Mouse (Mus musculus) embryonic facial prominence, embryonic 14.5 days (tissue): ENCODE measurements around the gene Chmp4b. TPM values are rescaled to one million over a fixed set of nuclear protein-coding genes. Genes with fewer than 3 reads are reported as not detected.

ENCODE experiments used
- ATAC-seq: fragments of 200-750 bp; cut with Nextera tagmentation; 2 replicates; pipeline ENCODE4 v1.8.0; 2017; ENCODE audit warnings: low read depth, moderate number of reproducible peaks, moderate TSS enrichment
- DNase-seq: peaks from one replicate; pipeline ENCODE4 v3.0.0-alpha.2; 2015; ENCODE audit warnings: low spot score
- H3K27ac ChIP-seq: fragments of 300-500 bp; sonication (generic); replicated peaks from 2 replicates; pipeline ENCODE4 v1.5.1; 2014; ENCODE audit warnings: low read depth, mild to moderate bottlenecking, low read length, moderate library complexity
- H3K27me3 ChIP-seq: fragments of 300-500 bp; sonication (generic); replicated peaks from 2 replicates; pipeline ENCODE4 v1.6.1; 2014; ENCODE audit warnings: low read length; ENCODE audit not compliant: control insufficient read depth, insufficient read depth
- H3K36me3 ChIP-seq: fragments of 300-500 bp; sonication (generic); 2 replicates; pipeline ENCODE4 v1.6.1; 2014; ENCODE audit warnings: low read length, mixed read lengths; ENCODE audit not compliant: control insufficient read depth, insufficient read depth
- H3K4me1 ChIP-seq: fragments of 300-500 bp; sonication (generic); 2 replicates; pipeline ENCODE4 v1.6.1; 2014; ENCODE audit warnings: antibody characterized with exemption, low read length; ENCODE audit not compliant: control insufficient read depth, insufficient read depth
- H3K4me2 ChIP-seq: fragments of 300-500 bp; sonication (generic); 2 replicates; pipeline ENCODE4 v1.6.1; 2014; ENCODE audit warnings: low read depth, mild to moderate bottlenecking, low read length, moderate library complexity, mixed read lengths
- H3K4me3 ChIP-seq: fragments of 300-500 bp; sonication (generic); 2 replicates; pipeline ENCODE4 v1.5.1; 2014; ENCODE audit warnings: low read depth, mild to moderate bottlenecking, low read length
- H3K9ac ChIP-seq: fragments of 300-500 bp; sonication (generic); 2 replicates; pipeline ENCODE4 v1.6.1; 2014; ENCODE audit warnings: low read depth, mild to moderate bottlenecking, low read length, moderate library complexity, mixed read lengths
- H3K9me3 ChIP-seq: fragments of 300-500 bp; sonication (generic); 2 replicates; pipeline ENCODE4 v1.6.1; 2016; ENCODE audit warnings: low read length; ENCODE audit not compliant: control insufficient read depth
- WGBS: fragments of 180-500 bp; shearing (Covaris S2); extraction: QIAGEN DNeasy Blood & Tissue Kit; methylation state at CpG from one replicate; pipeline ENCODE4 v1.1.7; 2014; 5-methylcytosine and 5-hydroxymethylcytosine counted together
- polyA plus RNA-seq: library from polyadenylated mRNA; unstranded; fragments of >200 nt; fragmentation: Nextera tagmentation; extraction: Ambion mirVana; gene quantifications from 2 replicates; pipeline ENCODE4 v1.2.1, GENCODE M21; 2014

Chmp4b gene
- polyA plus RNA-seq, 1 experiment from 2014 or later: 21.9 TPM

GRCm38 (mm10) chr2:154614841-154615576 lies 36.5 kb upstream of the Chmp4b start:
- Histone ChIP-seq H3K4me1 (no peaks in the 10 kb centered on the region), H3K27ac (no peak overlapping the region), H3K27me3 (no peaks in the 10 kb centered on the region), H3K36me3 (no peaks in the 10 kb centered on the region), H3K4me2 (peak overlapping the region; percentile 11; the same call in 1 of the 2 replicates), H3K9ac (no peak overlapping the region), H3K4me3 (no peak overlapping the region), H3K9me3 (no peaks in the 10 kb centered on the region)
- ATAC-seq: no peak
- 71% methylated on average over 19 of the region's 19 CpGs for WGBS
- DNase-seq: no peak

GRCm38 (mm10) chr2:154615674-154616073 lies 35.8 kb upstream of the Chmp4b start:
- 90% methylated on average over 5 of the region's 5 CpGs for WGBS
- Histone ChIP-seq H3K9me3 (no peaks in the 10 kb centered on the region), H3K4me2 (no peak overlapping the region), H3K4me1 (no peaks in the 10 kb centered on the region), H3K27me3 (no peaks in the 10 kb centered on the region), H3K36me3 (no peaks in the 10 kb centered on the region), H3K4me3 (no peak overlapping the region), H3K27ac (no peak overlapping the region), H3K9ac (no peak overlapping the region)
- ATAC-seq (no peak), DNase-seq (no peak)

- DNase-seq (no peak), ATAC-seq (no peak)
- Histone ChIP-seq H3K27me3 (no peaks in the 10 kb centered on the region), H3K36me3 (no peaks in the 10 kb centered on the region), H3K4me2 (no peak overlapping the region), H3K9ac (no peak overlapping the region), H3K27ac (no peak overlapping the region), H3K4me3 (no peak overlapping the region), H3K4me1 (no peaks in the 10 kb centered on the region), H3K9me3 (no peaks in the 10 kb centered on the region)
- WGBS: 87% methylated on average over 3 of the region's 3 CpGs
These were observed 34.4 kb upstream of the Chmp4b start for GRCm38 (mm10) chr2:154617061-154617460.

GRCm38 (mm10) chr2:154621684-154622083 lies 29.8 kb upstream of the Chmp4b start:
- no peak for ATAC-seq

GRCm38 (mm10) chr2:154624137-154624536 lies 27.4 kb upstream of the Chmp4b start:
- no peak for DNase-seq
- no peak overlapping the region for H3K4me2 ChIP-seq
- peaks cover 36% of the 10 kb centered on the region for H3K36me3 ChIP-seq
- no peaks in the 10 kb centered on the region for H3K4me1 ChIP-seq
- H3K9me3 ChIP-seq: no peaks in the 10 kb centered on the region
- no peak overlapping the region for H3K27ac ChIP-seq
- no peak overlapping the region for H3K4me3 ChIP-seq
- H3K9ac ChIP-seq: no peak overlapping the region
- no peak for ATAC-seq
- no peaks in the 10 kb centered on the region for H3K27me3 ChIP-seq

More at GRCm38 (mm10) chr2:154621684-154622083, 29.8 kb upstream of the Chmp4b start:
- WGBS: 69% methylated on average over 5 of the region's 5 CpGs
- Histone ChIP-seq H3K9ac (no peak overlapping the region), H3K27ac (no peak overlapping the region), H3K27me3 (no peaks in the 10 kb centered on the region), H3K36me3 (peaks cover 27% of the 10 kb centered on the region), H3K4me2 (no peak overlapping the region), H3K4me3 (no peak overlapping the region), H3K4me1 (no peaks in the 10 kb centered on the region), H3K9me3 (no peaks in the 10 kb centered on the region)
- DNase-seq: no peak

DNA sequence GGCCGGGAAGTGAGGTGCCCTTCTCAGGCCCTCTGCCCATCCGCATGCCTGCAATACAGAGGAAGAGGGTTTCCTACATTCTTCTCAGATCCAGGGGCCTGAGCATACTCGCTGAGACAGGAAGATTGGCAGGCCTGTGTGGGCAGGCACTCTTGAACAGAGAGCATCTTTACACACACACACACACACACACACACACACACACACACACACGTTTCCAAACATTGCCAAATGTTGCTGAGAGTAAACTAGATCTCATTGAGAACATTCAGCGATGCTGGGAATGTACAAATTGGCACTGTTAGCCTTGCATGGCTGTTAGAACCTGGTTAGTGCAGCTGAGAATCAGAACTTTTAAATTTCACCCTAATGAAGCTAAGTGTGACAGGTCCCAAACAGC lies 21.0 kb upstream of the Chmp4b start:
- Histone ChIP-seq H3K4me1 (no peaks in the 10 kb centered on the region), H3K4me2 (no peak overlapping the region), H3K27ac (no peak overlapping the region), H3K9ac (no peak overlapping the region), H3K36me3 (peaks cover 39% of the 10 kb centered on the region), H3K9me3 (no peaks in the 10 kb centered on the region), H3K4me3 (no peak overlapping the region), H3K27me3 (no peaks in the 10 kb centered on the region)
- WGBS: 64% methylated on average over 5 of the region's 5 CpGs
- no peak for DNase-seq
- no peak for ATAC-seq

- Histone ChIP-seq H3K27ac (no peak overlapping the region), H3K4me3 (no peak overlapping the region), H3K4me1 (no peaks in the 10 kb centered on the region), H3K4me2 (no peak overlapping the region), H3K9me3 (no peaks in the 10 kb centered on the region), H3K36me3 (peaks cover 40% of the 10 kb centered on the region), H3K27me3 (no peaks in the 10 kb centered on the region), H3K9ac (no peak overlapping the region)
- no peak for DNase-seq
- ATAC-seq: no peak
- WGBS: 89% methylated on average over 16 of the region's 16 CpGs
These were observed 19.2 kb upstream of the Chmp4b start for GRCm38 (mm10) chr2:154632203-154632780.

GRCm38 (mm10) chr2:154633039-154633742 lies 18.3 kb upstream of the Chmp4b start:
- Histone ChIP-seq H3K9me3 (peaks cover 1% of the 10 kb centered on the region; the same call in 1 of the 2 replicates), H3K9ac (no peak overlapping the region), H3K27ac (no peak overlapping the region), H3K36me3 (peaks cover 46% of the 10 kb centered on the region), H3K4me3 (no peak overlapping the region), H3K4me1 (no peaks in the 10 kb centered on the region), H3K27me3 (no peaks in the 10 kb centered on the region), H3K4me2 (no peak overlapping the region)
- 87% methylated on average over 5 of the region's 5 CpGs for WGBS
- DNase-seq (no peak), ATAC-seq (no peak)
